Mouse (Mus musculus): ENCODE measurements around the gene Ncl.

The Ncl gene

GRCm38 (mm10) chr1:86358906-86359797, at the start of gene Ncl:
Gene Ncl (minus strand): TSS chr1:86359400.
- peak; percentile 96 to 98 for DNase-seq

GRCm38 (mm10) chr1:86408515-86408914, 49.3 kb upstream of the Ncl start:
- no peak for DNase-seq

GRCm38 (mm10) chr1:86406914-86407313, 47.7 kb upstream of the Ncl start:
- peak in 1 of 2 experiments; percentile 30 for DNase-seq

- DNase-seq, result no peak
These were observed 47.1 kb upstream of the Ncl start for GRCm38 (mm10) chr1:86406313-86406712.

GRCm38 (mm10) chr1:86404834-86405233, 45.6 kb upstream of the Ncl start:
- DNase-seq, result peak in 1 of 2 experiments; percentile 49

- no peak for DNase-seq
These were observed 41.0 kb upstream of the Ncl start for GRCm38 (mm10) chr1:86400096-86400754.

- DNase-seq, result no peak
These were observed 40.1 kb upstream of the Ncl start for GRCm38 (mm10) chr1:86399322-86399721.

GRCm38 (mm10) chr1:86398222-86398621, 39.0 kb upstream of the Ncl start:
- no peak for DNase-seq

- no peak for DNase-seq
These were observed 38.4 kb upstream of the Ncl start for GRCm38 (mm10) chr1:86397621-86398020.

- no peak for DNase-seq
These were observed 36.7 kb upstream of the Ncl start for GRCm38 (mm10) chr1:86395897-86396296.

- no peak for DNase-seq
These were observed 35.0 kb upstream of the Ncl start for GRCm38 (mm10) chr1:86394246-86394645.

GRCm38 (mm10) chr1:86393219-86393618, 34.0 kb upstream of the Ncl start:
- no peak for DNase-seq

- no peak for DNase-seq
These were observed 32.2 kb upstream of the Ncl start for GRCm38 (mm10) chr1:86391425-86391824.

- DNase-seq, result peak; percentile 79 to 86
These were observed 30.0 kb upstream of the Ncl start for GRCm38 (mm10) chr1:86389230-86389629.

- DNase-seq, result peak; percentile 44 to 46
These were observed 21.8 kb upstream of the Ncl start for GRCm38 (mm10) chr1:86381027-86381426.

GRCm38 (mm10) chr1:86379161-86379569, 20.0 kb upstream of the Ncl start:
- no peak for DNase-seq

- no peak for DNase-seq
These were observed 19.5 kb upstream of the Ncl start for GRCm38 (mm10) chr1:86378662-86379061.

GRCm38 (mm10) chr1:86376354-86376753, 17.2 kb upstream of the Ncl start:
- DNase-seq, result no peak

GRCm38 (mm10) chr1:86371997-86372396, 12.8 kb upstream of the Ncl start:
- DNase-seq, result peak; percentile 61 to 62

- DNase-seq, result no peak
These were observed 8.9 kb upstream of the Ncl start for GRCm38 (mm10) chr1:86368086-86368485.

- no peak for DNase-seq
These were observed 4.5 kb upstream of the Ncl start for GRCm38 (mm10) chr1:86363671-86364070.

- no peak for DNase-seq
These were observed 2.8 kb upstream of the Ncl start for GRCm38 (mm10) chr1:86361852-86362615.

- DNase-seq, result no peak
These were observed 1.2 kb upstream of the Ncl start for GRCm38 (mm10) chr1:86360441-86360840.
